Mouse (Mus musculus) T-cell, adult 2 months (primary cell): ENCODE measurements around the gene Srebf2.
"Not testable (repeated sequence)": the region's sequence is repeated elsewhere in the genome, so short reads cannot be mapped to it uniquely, and the experiment has no call there.

ENCODE experiments used
- DNase-seq: peaks from one replicate; pipeline ENCODE4 v3.0.0; 2022; ENCODE audit warnings: low spot score

Srebf2 gene

GRCm38 (mm10) chr15:82146770-82147610 lies at the start of gene Srebf2:
Gene Srebf2, plus strand, starts transcription at chr15:82147181.
- peak; percentile 98 for DNase-seq

- DNase-seq, result no peak
Measured at GRCm38 (mm10) chr15:82106953-82107555, 39.9 kb upstream of the Srebf2 start.

- no peak for DNase-seq
Measured at GRCm38 (mm10) chr15:82120544-82120943, 26.4 kb upstream of the Srebf2 start.

- DNase-seq, result not testable (repeated sequence)
Measured at GRCm38 (mm10) chr15:82126690-82127089, 20.3 kb upstream of the Srebf2 start.

- DNase-seq, result peak; percentile 97
Measured at GRCm38 (mm10) chr15:82127426-82128374, 19.3 kb upstream of the Srebf2 start, which contains the start of gene Ccdc134. Gene Ccdc134, plus strand, starts transcription at chr15:82127922.

- DNase-seq, result no peak
Measured at GRCm38 (mm10) chr15:82128398-82128797, 18.6 kb upstream of the Srebf2 start.

GRCm38 (mm10) chr15:82130599-82130998 lies 16.4 kb upstream of the Srebf2 start:
- no peak for DNase-seq

GRCm38 (mm10) chr15:82135372-82135771 lies 11.6 kb upstream of the Srebf2 start:
- DNase-seq, result no peak

- DNase-seq, result peak; percentile 77
Measured at GRCm38 (mm10) chr15:82138565-82138964, 8.4 kb upstream of the Srebf2 start.

GRCm38 (mm10) chr15:82139196-82139595 lies 7.8 kb upstream of the Srebf2 start:
- peak; percentile 33 for DNase-seq

- peak; percentile 24 for DNase-seq
Measured at GRCm38 (mm10) chr15:82140355-82140754, 6.6 kb upstream of the Srebf2 start.

- no peak for DNase-seq
Measured at GRCm38 (mm10) chr15:82144157-82144556, 2.8 kb upstream of the Srebf2 start.

- DNase-seq, result no peak
Measured at GRCm38 (mm10) chr15:82145408-82145807, 1.6 kb upstream of the Srebf2 start.

- no peak for DNase-seq
Measured at GRCm38 (mm10) chr15:82145851-82146769, 871 bp upstream of the Srebf2 start.

GRCm38 (mm10) chr15:82147611-82148111 lies 680 bp downstream of the Srebf2 start:
- DNase-seq, result no peak

GRCm38 (mm10) chr15:82148510-82148911 lies 1.5 kb downstream of the Srebf2 start:
- DNase-seq, result no peak

- no peak for DNase-seq
Measured at GRCm38 (mm10) chr15:82150042-82150441, 3.1 kb downstream of the Srebf2 start.

- no peak for DNase-seq
Measured at GRCm38 (mm10) chr15:82151176-82151575, 4.2 kb downstream of the Srebf2 start.

GRCm38 (mm10) chr15:82152022-82152421 lies 5.0 kb downstream of the Srebf2 start:
- no peak for DNase-seq

GRCm38 (mm10) chr15:82152435-82152834 lies 5.5 kb downstream of the Srebf2 start:
- no peak for DNase-seq

GRCm38 (mm10) chr15:82156298-82156697 lies 9.3 kb downstream of the Srebf2 start:
- DNase-seq, result peak; percentile 39
